Mouse (Mus musculus): ENCODE data around the gene Ank2.

DNA sequence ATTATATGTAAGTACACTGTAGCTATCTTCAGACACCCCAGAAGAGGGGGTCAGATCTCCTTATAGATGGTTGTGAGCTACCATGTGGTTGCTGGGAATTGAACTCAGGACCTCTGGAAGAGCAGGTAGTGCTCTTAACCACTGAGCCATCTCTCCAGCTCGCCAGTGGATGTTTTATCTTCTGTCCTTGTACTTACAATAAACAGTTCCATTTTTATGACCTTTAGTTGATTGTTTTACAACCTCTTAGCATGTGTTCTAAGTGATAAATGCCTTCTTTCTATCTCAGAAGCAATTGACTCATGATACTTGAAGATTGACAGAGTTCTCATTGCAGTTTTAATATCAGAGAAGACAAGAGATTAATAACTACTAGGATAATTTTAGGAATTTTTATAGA is 620.9 kb downstream of the Ank2 start:
- no peak for TF ChIP-seq GATA1 (IDR thresholded peaks at IDR 0.05; ENCODE audit: borderline replicate concordance, low read length)
- TF ChIP-seq CTCF (IDR thresholded peaks at IDR 0.05; ENCODE audit: low read depth, low read length): no peak
- TF ChIP-seq GATA2 (IDR thresholded peaks at IDR 0.05; ENCODE audit: borderline replicate concordance, low read depth, low read length): no peak

All from G1E (cell line).